Mouse (Mus musculus): ENCODE measurements around the gene Plcd3. TPM values are rescaled to one million over a fixed set of nuclear protein-coding genes. Genes with fewer than 3 reads are reported as not detected.

Gene Plcd3
- total RNA-seq, 2 experiments from 2014 or later = 14.7 to 16.3 TPM

GRCm38 (mm10) chr11:103070322-103070880 is 31.1 kb downstream of the Plcd3 start:
- DNase-seq (ENCODE audit: low spot score) = no peak
- intact Hi-C loops (cut with DNase I) = no loop called here

DNA sequence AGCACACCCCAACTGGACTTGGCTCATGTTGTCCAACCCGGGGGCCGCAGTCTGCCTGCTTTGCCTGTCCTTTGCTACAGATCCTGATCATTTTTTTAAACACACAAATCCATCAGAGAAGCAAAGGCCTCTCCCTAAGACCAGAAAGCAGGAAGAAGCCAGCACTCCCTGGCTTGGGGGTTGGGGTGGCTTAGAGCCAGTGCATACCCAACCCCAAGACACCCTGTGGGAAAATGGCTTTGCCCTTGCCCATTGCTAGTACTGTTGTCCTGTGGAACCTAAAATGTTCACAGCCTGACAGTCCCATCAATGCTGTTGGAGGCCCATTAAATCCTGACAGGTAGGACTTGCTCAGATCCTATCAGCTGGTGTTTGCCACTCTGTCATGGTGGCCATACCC is 31.7 kb downstream of the Plcd3 start:
- no peak for DNase-seq (ENCODE audit: low spot score)
- intact Hi-C loops (cut with DNase I) = no loop called here

GRCm38 (mm10) chr11:103068884-103069283 is 32.6 kb downstream of the Plcd3 start:
- intact Hi-C loops (cut with DNase I) = no loop called here
- no peak for DNase-seq (ENCODE audit: low spot score)

DNA sequence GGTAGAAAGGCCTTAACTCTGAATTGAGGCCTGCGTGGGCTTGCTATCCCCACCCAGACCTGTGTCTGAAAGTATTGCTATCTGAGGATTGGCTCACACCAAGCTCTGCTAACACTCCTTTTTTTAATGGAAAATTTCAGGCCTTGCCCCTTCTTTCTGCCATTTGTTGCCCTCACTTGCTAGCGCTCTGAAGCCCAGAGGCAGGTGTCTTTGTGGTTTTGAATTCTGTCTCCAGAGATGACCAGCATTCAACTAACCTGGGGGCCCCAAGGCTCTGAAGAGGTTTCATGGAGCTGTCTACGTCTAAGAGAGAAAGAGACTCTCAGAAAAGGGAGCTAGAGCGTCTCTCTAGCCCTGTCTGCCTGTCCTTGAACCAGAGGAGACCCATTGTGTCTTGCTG is 33.2 kb downstream of the Plcd3 start:
- intact Hi-C loops (cut with DNase I) = no loop called here
- no peak for DNase-seq (ENCODE audit: low spot score)

GRCm38 (mm10) chr11:103067457-103068001 is 33.9 kb downstream of the Plcd3 start:
- intact Hi-C loops (cut with DNase I) = no loop called here
- DNase-seq (ENCODE audit: low spot score) = peak; percentile 69

DNA sequence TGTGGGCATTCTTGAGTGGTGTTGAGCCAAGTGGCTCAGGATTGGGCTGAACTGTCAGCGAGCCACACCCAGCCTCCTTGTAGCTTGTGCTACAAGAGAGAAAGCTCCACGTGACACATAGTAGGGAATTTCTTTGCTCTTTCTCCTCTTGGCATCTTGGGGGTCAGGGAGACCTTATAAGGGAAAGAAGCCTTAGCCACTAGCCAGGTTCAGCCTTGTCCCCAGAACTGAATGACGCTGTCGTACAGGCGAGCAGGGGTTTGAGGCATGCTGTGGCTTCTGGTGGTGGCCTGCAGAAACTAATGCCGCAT is 34.5 kb downstream of the Plcd3 start:
- intact Hi-C loops (cut with DNase I) = no loop called here
- no peak for DNase-seq (ENCODE audit: low spot score)

GRCm38 (mm10) chr11:103066191-103067050 is 35.0 kb downstream of the Plcd3 start:
- intact Hi-C loops (cut with DNase I) = no loop called here
- DNase-seq (ENCODE audit: low spot score) = no peak

DNA sequence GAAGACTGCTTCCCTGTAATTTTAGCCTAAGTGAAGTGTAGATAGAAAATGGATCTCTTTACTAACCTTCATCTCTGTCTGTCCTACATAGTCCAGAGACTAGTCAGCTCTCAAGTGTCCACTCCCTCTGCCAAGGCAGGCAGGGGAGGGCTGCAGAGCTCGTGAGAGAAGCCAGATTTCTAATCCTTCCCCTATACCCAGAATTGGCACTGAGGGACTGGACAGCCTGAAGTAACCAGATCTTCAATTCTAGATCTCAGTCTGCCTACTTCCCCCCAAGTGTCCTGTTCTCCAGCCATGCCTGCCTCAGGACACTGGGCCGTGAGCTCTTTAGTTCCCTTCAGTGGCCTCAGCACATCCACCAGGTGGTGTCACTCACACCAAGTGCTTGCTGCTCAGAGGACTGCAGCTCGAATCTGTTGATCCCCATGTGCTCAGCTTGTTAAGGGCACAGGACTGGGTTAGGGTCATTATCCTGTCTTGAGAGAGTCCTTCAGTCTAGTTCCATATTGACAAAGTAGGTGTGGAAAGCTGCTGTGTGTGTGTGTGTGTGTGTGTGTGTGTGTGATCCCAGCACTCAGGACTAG is 42.9 kb downstream of the Plcd3 start:
- intact Hi-C loops (cut with DNase I) = no loop called here
- DNase-seq (ENCODE audit: low spot score) = no peak

- DNase-seq (ENCODE audit: low spot score) = no peak
- intact Hi-C loops (cut with DNase I) = no loop called here
Measured at GRCm38 (mm10) chr11:103056636-103057035, 44.8 kb downstream of the Plcd3 start.

- no peak for DNase-seq (ENCODE audit: low spot score)
- intact Hi-C loops (cut with DNase I) = loop anchor here (2.0 kb wide), 1 partner anchor 154 kb away; the partner anchor contains the start of gene Gfap
Measured at GRCm38 (mm10) chr11:103054798-103055197, 46.7 kb downstream of the Plcd3 start.

GRCm38 (mm10) chr11:103053191-103054076 is 48.0 kb downstream of the Plcd3 start:
- intact Hi-C loops (cut with DNase I) = loop anchor here (2.0 kb wide), 2 partner anchors 59 to 153 kb away; partner anchors contain the start of gene Gfap
- DNase-seq (ENCODE audit: low spot score) = no peak

DNA sequence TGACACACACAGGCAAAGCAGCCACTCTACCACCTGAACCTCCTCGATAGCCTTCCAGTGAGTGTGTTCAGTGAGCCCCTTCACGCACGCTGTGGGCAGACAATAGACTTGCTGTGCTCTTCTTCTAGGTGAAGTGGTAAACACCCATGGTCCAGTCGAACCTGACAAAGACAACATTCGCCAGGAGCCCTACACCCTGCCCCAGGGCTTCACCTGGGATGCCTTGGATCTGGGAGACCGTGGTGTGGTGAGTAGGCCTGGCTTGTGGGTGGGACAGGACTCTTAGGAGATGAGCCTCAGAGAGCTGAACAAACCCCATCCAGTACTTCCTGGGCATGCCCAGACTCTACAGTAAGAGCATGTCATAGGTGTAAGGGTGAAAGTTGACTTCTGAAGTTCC is 49.4 kb downstream of the Plcd3 start:
- intact Hi-C loops (cut with DNase I) = loop anchor here (2.0 kb wide), 1 partner anchor 57 kb away; no protein-coding TSS in a partner anchor
- no peak for DNase-seq (ENCODE audit: low spot score)

DNA sequence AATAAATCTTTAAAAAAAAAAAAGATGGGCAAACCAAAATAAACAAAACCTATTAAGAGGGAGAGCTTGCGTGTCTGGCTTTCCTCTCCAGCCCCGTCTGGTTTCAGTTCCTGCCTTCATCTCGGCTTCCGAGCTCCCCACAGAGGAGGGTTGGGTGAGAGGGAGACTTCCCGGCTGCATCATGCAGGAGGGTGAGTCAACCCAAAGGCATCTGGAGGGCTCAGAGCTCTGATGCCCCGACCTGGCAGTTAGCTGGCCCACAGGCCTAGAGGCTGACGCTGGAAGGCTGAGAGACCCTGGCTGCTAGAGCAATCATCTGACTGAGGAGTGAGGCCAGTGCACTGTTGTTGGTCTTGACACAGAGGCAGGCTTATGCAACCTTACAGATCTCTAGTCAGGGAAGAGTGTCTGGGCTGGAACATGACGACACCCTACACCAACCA is 50.2 kb downstream of the Plcd3 start:
- peak; percentile 83 for DNase-seq (ENCODE audit: low spot score)
- intact Hi-C loops (cut with DNase I) = no loop called here

DNA sequence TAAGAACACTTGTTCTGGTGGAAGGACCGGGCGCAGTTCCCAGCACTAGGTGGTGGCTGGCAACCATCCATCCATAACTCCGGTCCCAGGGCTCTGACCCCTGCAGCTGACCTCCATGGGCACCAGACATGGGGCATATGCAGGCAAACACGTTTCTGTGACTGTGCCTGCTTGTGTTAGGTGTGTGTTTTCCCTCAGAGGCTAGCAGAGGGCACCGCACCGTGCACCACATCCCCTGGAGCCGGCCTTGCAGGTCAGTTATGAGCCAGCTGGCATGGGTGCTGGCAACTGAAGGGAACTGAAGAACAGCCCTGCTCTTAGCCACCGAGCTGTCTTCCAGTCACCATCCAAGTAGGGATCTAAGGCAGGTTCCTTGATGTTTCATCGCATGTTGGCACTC is 51.3 kb downstream of the Plcd3 start:
- intact Hi-C loops (cut with DNase I) = no loop called here
- DNase-seq (ENCODE audit: low spot score) = no peak

DNA sequence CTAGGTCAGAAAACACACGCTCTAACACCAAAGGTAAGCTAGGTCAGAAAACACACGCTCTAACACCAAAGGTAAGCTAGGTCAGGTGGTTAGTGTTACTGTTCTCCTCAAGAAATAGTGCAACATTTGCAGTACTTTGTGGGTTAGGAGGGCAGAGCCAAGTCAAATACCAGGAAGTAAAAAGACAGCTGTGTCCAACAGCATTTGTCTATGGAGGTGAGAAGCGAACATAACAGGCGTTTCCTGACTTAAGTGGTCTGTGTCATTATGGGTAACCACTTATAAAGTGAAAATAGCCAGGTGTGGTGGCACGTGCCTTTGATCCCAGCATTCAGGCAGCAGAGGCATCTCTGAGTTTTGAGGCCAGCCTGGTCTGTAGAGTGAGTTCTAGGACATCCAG is 51.8 kb downstream of the Plcd3 start:
- intact Hi-C loops (cut with DNase I) = no loop called here
- no peak for DNase-seq (ENCODE audit: low spot score)

DNA sequence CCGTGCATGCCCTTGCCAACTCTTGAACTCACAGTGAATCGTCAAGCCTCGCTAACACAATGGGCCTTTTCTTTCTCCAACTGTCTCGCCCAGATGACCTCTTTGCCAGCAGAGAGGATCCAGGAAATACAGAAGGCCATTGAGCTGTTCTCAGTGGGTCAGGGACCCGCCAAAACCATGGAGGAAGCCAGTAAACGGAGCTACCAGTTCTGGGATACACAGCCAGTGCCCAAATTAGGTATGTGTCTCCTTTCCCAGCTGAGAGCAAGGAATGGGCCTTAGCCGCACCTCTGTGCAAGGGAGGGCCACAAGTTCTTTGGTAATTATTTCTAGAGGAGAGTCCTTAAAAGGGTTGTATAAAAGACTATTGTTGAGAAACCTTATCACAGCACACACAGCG is 55.2 kb downstream of the Plcd3 start:
- no peak for DNase-seq (ENCODE audit: low spot score)
- intact Hi-C loops (cut with DNase I) = no loop called here

DNA sequence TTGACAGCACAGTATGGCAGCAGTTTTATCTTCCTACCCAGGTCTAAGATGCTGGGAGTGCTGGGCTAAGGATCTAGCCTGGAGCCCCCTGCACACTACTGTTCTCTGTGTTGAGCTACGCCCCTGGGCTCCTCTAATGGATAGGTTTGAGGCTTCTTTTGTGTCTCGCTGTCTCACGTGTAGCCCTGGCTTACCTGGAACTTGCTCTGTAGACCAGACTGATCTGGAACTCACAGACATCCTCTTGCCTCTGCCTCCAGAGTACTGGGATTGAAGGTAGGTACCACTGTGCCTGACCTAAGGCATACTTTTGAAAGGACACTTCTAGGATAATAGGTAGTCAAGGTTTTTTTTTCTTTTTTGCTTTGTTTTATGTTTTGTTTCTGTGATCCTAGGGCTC is 57.5 kb downstream of the Plcd3 start:
- intact Hi-C loops (cut with DNase I) = no loop called here
- no peak for DNase-seq (ENCODE audit: low spot score)

DNA sequence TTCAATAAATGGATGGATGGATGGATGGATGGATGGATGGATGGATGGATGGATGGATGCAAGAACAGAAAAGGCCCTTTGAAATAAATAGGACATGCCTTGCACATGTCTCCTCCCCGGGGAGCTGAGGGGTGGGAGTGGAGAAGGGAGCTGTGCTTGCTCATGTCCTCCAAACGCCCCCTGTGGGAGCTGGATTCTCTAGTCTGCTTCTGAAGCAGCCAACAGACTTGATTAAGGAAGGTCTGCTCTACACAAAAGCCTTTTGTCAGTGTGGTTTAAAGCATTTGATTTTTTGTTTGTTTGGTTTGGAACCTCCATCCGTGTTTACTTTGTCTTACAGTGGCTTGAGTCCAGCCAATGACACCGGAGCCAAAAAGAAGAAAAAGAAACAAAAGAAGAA is 58.6 kb downstream of the Plcd3 start:
- DNase-seq (ENCODE audit: low spot score) = no peak

GRCm38 (mm10) chr11:103038037-103038436 is 63.4 kb downstream of the Plcd3 start:
- intact Hi-C loops (cut with DNase I) = no loop called here
- DNase-seq (ENCODE audit: low spot score) = no peak

More for the DNA sequence above, 58.6 kb downstream of the Plcd3 start:
- intact Hi-C loops (cut with DNase I) = no loop called here

GRCm38 (mm10) chr11:103036881-103037465 is 64.5 kb downstream of the Plcd3 start:
- intact Hi-C loops (cut with DNase I) = no loop called here

More at GRCm38 (mm10) chr11:103036881-103037465, 64.5 kb downstream of the Plcd3 start:
- no peak for DNase-seq (ENCODE audit: low spot score)

Measured in heart, postnatal 25 days (tissue).